Mouse (Mus musculus) retina, adult 2 months (tissue): Measurements from ENCODE around the gene 9130019O22Rik.

Source experiments
- DNase-seq: peaks from one replicate; pipeline ENCODE4 v3.0.0-alpha.2; 2012; ENCODE audit warnings: low read depth, low spot score

The 9130019O22Rik gene

GRCm38 (mm10) chr7:127341356-127341755, 45.6 kb downstream of the 9130019O22Rik start:
- DNase-seq: no peak

- DNase-seq: no peak
These were observed 49.3 kb downstream of the 9130019O22Rik start for GRCm38 (mm10) chr7:127337636-127338035.

GRCm38 (mm10) chr7:127335604-127336003, 51.4 kb downstream of the 9130019O22Rik start:
- DNase-seq: no peak

- no peak for DNase-seq
These were observed 53.7 kb downstream of the 9130019O22Rik start for GRCm38 (mm10) chr7:127333240-127333639.
